Mouse (Mus musculus) sigmoid colon, adult 10 weeks (tissue): ENCODE results near the gene Nsmce1. TPM values are rescaled to one million over a fixed set of nuclear protein-coding genes. Genes with fewer than 3 reads are reported as not detected.

Experiments
- polyA plus RNA-seq: library from polyadenylated mRNA; stranded (reverse); fragments of 350-450 nt; fragmentation: Illumina TruSeq; extraction: RNeasy Lipid Tissue Mini Kit (QIAGEN cat#74804); gene quantifications from one replicate; pipeline ENCODE4 v1.2.3, GENCODE M21; 2014; ENCODE audit warnings: low read depth, low replicate concordance

Nsmce1 gene
- 21.4 TPM for polyA plus RNA-seq

GRCm38 (mm10) chr7:125490947-125491735 lies at the start of gene Nsmce1:
Gene Nsmce1 (minus strand): TSS chr7:125491596.

GRCm38 (mm10) chr7:125444464-125445401 lies 46.7 kb downstream of the Nsmce1 start, which contains the start of gene Kdm8:
Gene Kdm8 (plus strand): TSS chr7:125444676.

Other genes with a start within 250 kb of the Nsmce1 start
- 0.35 TPM for gene Kdm8, start 46.9 kb downstream of the Nsmce1 start, polyA plus RNA-seq
- gene Il4ra, start 60.5 kb upstream of the Nsmce1 start, polyA plus RNA-seq = 3.8 TPM
- 3.0 TPM for gene Il21r, start 111.8 kb upstream of the Nsmce1 start, polyA plus RNA-seq
- 5.6 TPM for gene Gtf3c1, start 216.2 kb upstream of the Nsmce1 start, polyA plus RNA-seq
- gene D430042O09Rik, start 216.3 kb upstream of the Nsmce1 start, polyA plus RNA-seq = 14.4 TPM